Mouse (Mus musculus): ENCODE measurements around the gene Fam92b.

DNA sequence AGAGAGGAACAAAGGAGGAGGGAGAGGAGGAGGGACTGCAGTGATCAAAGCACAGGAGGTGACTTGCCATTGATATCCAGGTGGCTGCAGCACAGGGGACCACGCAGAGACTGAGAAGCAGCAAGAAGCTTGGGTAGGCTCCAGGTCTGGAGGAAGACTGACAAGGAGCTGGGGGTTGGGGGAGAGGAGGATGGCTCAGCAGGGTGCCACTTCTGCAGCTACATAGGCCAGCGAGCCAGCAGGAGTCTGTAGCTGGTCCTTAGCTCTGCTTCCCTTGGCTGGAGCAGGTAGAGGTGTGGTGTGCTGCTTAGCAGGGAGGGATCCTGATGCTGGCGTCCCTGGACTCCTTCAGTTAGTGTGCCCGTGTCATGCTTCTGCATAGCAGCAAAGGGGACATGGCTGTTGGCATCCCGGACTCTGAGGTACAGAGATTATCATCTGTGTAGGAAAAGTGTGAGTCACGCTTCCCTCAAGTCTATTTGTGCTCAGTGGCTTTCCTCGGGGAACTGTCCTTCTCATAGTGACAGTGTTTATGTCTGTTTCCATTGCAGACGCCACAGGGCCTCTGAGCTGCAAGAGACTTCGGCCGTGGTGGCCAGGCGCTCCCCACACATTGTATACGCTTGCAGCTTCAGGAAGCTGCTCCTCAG, 32.5 kb downstream of the Fam92b start:
- TF ChIP-seq POLR2A (IDR thresholded peaks at IDR 0.05; ENCODE audit: insufficient read depth, low read depth, low read length) (no peak), CTCF (IDR thresholded peaks at IDR 0.05) (no peak), EP300 (IDR thresholded peaks at IDR 0.05; ENCODE audit: insufficient read depth, low read depth, low read length) (no peak)

Data from heart, adult 2 months (tissue).